Mouse (Mus musculus) bone marrow macrophage, adult 2 months (primary cell): ENCODE results near the gene Rpl11. TPM values are rescaled to one million over a fixed set of nuclear protein-coding genes. Genes with fewer than 3 reads are reported as not detected.
"Not testable (repeated sequence)": the region's sequence is repeated elsewhere in the genome, so short reads cannot be mapped to it uniquely, and the experiment has no call there.

Experiments
- H3K27ac ChIP-seq: 2 replicates; pipeline ENCODE4 v1.5.1; 2012; ENCODE audit warnings: low read depth, low read length; ENCODE audit not compliant: insufficient read depth
- H3K4me1 ChIP-seq: 2 replicates; pipeline ENCODE4 v1.6.1; 2012; ENCODE audit warnings: low read length; ENCODE audit not compliant: control insufficient read depth, insufficient read depth
- H3K4me3 ChIP-seq: 2 replicates; pipeline ENCODE4 v1.5.1; 2012; ENCODE audit warnings: mild to moderate bottlenecking, low read length, moderate library complexity; ENCODE audit not compliant: insufficient read depth
- CTCF ChIP-seq: IDR thresholded peaks from 2 replicates; pipeline ENCODE4 v1.5.1; 2012; ENCODE audit warnings: low read depth, mild to moderate bottlenecking, low read length, moderate library complexity
- POLR2A ChIP-seq: IDR thresholded peaks from 2 replicates; pipeline ENCODE4 v1.6.1; 2012; ENCODE audit warnings: mild to moderate bottlenecking, low read depth, low read length, borderline replicate concordance
- polyA plus RNA-seq: library from polyadenylated mRNA; stranded (reverse); fragments of >200 nt; gene quantifications from 2 replicates; pipeline ENCODE4 v1.2.4, GENCODE M21; 2012; ENCODE audit not compliant: missing spikeins, insufficient read depth, insufficient read length

Gene Rpl11
- 1,501 and 1,718 TPM in 2 replicates for polyA plus RNA-seq

- peak within 1 kb of the TSS; percentile 88 for H3K4me3 ChIP-seq
- peak within 1 kb of the TSS; percentile 69 for H3K27ac ChIP-seq
- H3K4me1 ChIP-seq, result peaks cover 21% of the 10 kb centered on the region
- TF ChIP-seq POLR2A (peak; percentile 71; the same call in 1 of the 2 replicates), CTCF (peak; percentile 56)
Measured at GRCm38 (mm10) chr4:136053247-136053596, at the start of gene Rpl11. TSS of gene Rpl11 (minus strand) at chr4:136053428.

GRCm38 (mm10) chr4:136101753-136102152 is 48.5 kb upstream of the Rpl11 start:
- not testable (repeated sequence) for H3K4me3 ChIP-seq, H3K27ac ChIP-seq, H3K4me1 ChIP-seq

- TF ChIP-seq CTCF, result no peak
- TF ChIP-seq POLR2A, result no peak
- Histone ChIP-seq H3K27ac (no peak overlapping the region), H3K4me3 (no peak overlapping the region), H3K4me1 (no peaks in the 10 kb centered on the region)
Measured at GRCm38 (mm10) chr4:136100396-136101070, 47.3 kb upstream of the Rpl11 start.

- Histone ChIP-seq H3K4me3 (no peak overlapping the region), H3K4me1 (no peaks in the 10 kb centered on the region), H3K27ac (no peak overlapping the region)
- TF ChIP-seq POLR2A (no peak), CTCF (no peak)
Measured at GRCm38 (mm10) chr4:136098446-136098845, 45.2 kb upstream of the Rpl11 start.

- H3K27ac ChIP-seq, result no peak overlapping the region
- H3K4me1 ChIP-seq, result no peaks in the 10 kb centered on the region
- H3K4me3 ChIP-seq, result no peak overlapping the region
- TF ChIP-seq POLR2A, result no peak
- TF ChIP-seq CTCF, result no peak
Measured at GRCm38 (mm10) chr4:136096446-136097113, 43.4 kb upstream of the Rpl11 start.

GRCm38 (mm10) chr4:136095490-136096105 is 42.4 kb upstream of the Rpl11 start:
- H3K4me1 ChIP-seq, result no peaks in the 10 kb centered on the region
- H3K27ac ChIP-seq, result no peak overlapping the region
- TF ChIP-seq POLR2A, result no peak
- TF ChIP-seq CTCF, result no peak

GRCm38 (mm10) chr4:136094519-136095219 is 41.4 kb upstream of the Rpl11 start:
- Histone ChIP-seq H3K27ac (no peak overlapping the region), H3K4me3 (no peak overlapping the region), H3K4me1 (0 out of 2 replicates have a peak, but pooled peaks cover 2% of the 10 kb centered on the region)
- no peak for TF ChIP-seq CTCF
- no peak for TF ChIP-seq POLR2A

More at GRCm38 (mm10) chr4:136095490-136096105, 42.4 kb upstream of the Rpl11 start:
- H3K4me3 ChIP-seq, result no peak overlapping the region

GRCm38 (mm10) chr4:136092498-136092897 is 39.3 kb upstream of the Rpl11 start:
- no peak overlapping the region for H3K4me3 ChIP-seq
- TF ChIP-seq POLR2A (no peak), CTCF (no peak)
- H3K4me1 ChIP-seq, result 0 out of 2 replicates have a peak, but pooled peaks cover 2% of the 10 kb centered on the region
- no peak overlapping the region for H3K27ac ChIP-seq

- H3K4me1 ChIP-seq, result 0 out of 2 replicates have a peak, but pooled peaks cover 2% of the 10 kb centered on the region
- no peak overlapping the region for H3K27ac ChIP-seq
- no peak overlapping the region for H3K4me3 ChIP-seq
- TF ChIP-seq POLR2A (no peak), CTCF (no peak)
Measured at GRCm38 (mm10) chr4:136091346-136091745, 38.1 kb upstream of the Rpl11 start.
